Mouse (Mus musculus): ENCODE data around the gene Pfdn2.

The Pfdn2 gene

DNA sequence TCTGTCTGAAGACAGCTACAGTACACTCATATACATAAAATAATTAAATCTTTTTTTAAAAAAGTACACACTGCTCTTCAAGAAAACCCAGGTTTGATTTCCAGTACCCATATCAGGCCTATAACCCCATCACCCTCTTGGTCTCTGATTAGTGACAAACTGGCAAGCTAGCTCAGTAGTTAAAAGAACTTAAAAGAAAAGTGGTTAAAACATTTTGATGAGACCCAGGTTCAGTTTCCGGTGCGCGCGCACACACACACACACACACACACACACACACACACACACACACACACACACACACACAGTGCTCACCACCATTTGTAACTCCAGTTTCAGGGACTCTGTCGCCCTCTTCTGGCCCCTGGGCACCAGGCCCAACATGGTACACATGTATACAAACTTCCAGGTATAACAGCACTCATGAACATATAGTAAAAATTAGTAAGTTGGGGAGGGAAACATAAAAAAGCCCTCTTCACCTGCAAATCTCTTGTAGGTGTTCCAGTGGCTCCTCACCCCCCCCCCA, 10.4 kb downstream of the Pfdn2 start:
- DNase-seq (ENCODE audit: low spot score): no peak

DNA sequence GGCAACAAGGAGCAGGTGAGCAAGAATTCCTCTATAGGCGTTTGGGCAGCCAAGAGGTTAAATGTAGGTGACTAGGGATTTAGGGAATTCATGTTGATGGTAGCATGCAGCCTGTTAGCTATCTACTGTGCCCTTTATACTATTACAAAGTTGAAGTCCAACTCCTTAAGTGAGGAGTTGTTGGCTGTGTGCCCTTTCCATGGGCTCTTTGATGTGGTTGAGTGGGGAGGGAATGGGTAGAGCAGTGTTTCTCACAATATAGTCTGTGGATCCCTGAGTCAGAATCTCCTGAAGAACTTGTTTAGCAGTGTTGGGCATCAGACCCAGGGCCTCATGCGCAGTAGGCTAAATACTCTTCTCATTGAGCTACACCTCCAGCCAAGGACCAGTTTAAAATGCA, 11.3 kb downstream of the Pfdn2 start:
- DNase-seq (ENCODE audit: low spot score): no peak

GRCm38 (mm10) chr1:171358421-171358820, 13.0 kb downstream of the Pfdn2 start:
- DNase-seq (ENCODE audit: low spot score): no peak

DNA sequence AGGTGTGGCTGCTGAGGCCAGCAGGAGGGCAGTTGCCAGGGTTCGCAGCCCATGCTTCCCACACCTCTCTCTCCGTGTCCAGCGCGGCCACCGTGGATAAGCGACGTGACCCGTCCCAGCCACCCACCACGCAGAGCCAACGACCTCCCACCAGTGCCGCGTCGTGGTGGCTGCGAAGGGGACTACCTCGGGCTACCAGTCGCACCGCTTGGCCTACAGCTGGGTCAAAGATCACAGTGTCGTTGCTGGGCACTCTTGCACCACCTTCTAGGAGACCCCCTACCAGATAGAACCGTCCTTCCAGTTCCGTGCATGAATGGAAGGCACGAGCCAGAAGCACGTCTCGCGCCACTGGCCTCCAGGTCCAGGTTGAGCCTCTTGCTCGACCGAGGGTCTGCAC, 14.8 kb downstream of the Pfdn2 start:
- no peak for DNase-seq (ENCODE audit: low spot score)

DNA sequence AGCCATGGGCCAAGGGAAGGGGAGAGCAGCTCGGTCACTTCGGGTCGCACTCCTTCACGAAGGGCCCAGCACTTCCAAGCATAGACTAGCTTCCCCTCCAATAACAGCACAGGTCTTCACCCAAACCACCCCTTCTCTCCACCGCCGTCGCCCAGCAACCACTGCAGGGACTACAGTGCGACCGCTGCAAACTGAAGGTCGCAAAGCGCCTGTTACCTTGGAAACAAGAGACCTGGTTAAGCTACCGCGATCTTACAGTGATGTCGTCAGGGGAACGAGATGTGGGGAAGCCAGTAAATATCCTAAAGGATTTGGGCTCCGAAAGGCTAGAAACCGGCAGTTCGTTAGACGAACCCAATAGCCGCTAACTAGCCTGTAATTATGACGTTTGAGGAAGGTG, 15.2 kb downstream of the Pfdn2 start, which contains the start of gene Klhdc9:
Klhdc9 (minus strand) TSS at position 143 of the 400 bp plus-strand sequence.
- peak; percentile 83 for DNase-seq (ENCODE audit: low spot score)

GRCm38 (mm10) chr1:171361106-171362103, 15.9 kb downstream of the Pfdn2 start:
- peak; percentile 50 for DNase-seq (ENCODE audit: low spot score)

DNA sequence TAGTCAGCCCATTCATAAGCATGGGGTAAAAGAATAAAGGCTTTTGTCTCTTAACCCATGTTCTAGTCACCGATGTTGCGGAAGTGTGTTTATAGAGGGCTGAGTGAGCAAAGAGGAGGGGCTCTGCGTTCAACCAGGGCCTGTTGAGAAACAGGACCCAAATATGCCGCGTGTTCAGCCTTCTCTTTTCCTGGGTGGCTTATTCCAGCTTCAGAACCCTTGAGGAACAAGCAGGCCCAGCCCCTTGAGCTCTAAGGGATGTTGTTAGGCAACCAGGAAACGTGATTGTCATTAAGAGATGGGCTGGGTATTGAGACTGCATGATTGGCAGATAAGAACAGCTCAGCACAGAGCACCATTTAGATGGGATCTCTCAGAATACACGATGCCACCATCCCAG, 20.5 kb downstream of the Pfdn2 start:
- DNase-seq (ENCODE audit: low spot score): no peak

- DNase-seq (ENCODE audit: low spot score): peak; percentile 62
Observed at GRCm38 (mm10) chr1:171369845-171370556, 24.5 kb downstream of the Pfdn2 start, which contains the start of gene Nectin4. TSS of gene Nectin4 (plus strand) at chr1:171370099.

GRCm38 (mm10) chr1:171372880-171373279, 27.4 kb downstream of the Pfdn2 start:
- no peak for DNase-seq (ENCODE audit: low spot score)

DNA sequence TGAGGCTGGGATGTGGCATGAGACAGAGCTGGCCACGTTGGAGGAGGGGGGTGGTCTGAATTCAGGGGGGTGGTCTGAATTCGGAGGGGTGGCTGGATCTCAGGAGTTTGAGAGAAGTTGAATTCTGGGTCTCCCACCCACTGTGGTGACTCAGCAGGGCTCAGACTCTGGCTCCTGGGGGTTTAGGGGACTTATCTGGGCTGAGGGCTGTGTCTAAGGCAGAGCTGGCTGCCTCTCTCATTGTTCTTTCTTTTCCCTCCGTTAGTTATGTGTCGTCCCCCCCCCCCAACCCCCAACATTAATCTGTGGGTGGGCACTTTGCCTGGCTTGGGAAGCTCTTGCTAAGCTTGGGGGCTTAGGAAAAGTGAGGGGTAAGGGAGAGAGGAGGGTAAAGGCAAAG, 28.5 kb downstream of the Pfdn2 start:
- no peak for DNase-seq (ENCODE audit: low spot score)

DNA sequence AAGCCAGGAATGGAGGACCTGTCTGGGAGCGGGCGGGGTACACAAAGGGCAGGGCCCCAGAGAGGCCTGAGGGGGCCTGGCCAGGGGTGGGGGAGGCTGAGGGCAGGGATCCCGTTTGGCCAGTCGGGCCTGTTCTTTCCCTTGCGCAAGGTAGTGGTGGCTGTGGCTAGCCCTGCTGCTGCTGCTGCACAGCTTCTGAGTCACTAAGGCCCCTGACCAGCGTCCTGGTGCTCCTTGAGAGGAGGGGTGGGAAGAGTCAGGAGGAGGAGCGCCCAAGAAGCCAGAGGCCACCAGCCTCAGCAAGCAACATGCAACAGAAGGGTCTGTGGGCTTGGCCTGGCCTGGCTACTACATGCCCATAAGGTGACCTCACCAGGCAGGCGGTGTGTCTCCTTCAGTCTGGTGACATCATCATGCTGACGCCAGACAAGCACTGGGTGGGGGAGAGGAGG, 30.2 kb downstream of the Pfdn2 start:
- peak; percentile 82 for DNase-seq (ENCODE audit: low spot score)

- DNase-seq (ENCODE audit: low spot score): no peak
Observed at GRCm38 (mm10) chr1:171378298-171378697, 32.8 kb downstream of the Pfdn2 start.

- DNase-seq (ENCODE audit: low spot score): peak; percentile 67
Observed at GRCm38 (mm10) chr1:171379935-171380599, 34.6 kb downstream of the Pfdn2 start.

DNA sequence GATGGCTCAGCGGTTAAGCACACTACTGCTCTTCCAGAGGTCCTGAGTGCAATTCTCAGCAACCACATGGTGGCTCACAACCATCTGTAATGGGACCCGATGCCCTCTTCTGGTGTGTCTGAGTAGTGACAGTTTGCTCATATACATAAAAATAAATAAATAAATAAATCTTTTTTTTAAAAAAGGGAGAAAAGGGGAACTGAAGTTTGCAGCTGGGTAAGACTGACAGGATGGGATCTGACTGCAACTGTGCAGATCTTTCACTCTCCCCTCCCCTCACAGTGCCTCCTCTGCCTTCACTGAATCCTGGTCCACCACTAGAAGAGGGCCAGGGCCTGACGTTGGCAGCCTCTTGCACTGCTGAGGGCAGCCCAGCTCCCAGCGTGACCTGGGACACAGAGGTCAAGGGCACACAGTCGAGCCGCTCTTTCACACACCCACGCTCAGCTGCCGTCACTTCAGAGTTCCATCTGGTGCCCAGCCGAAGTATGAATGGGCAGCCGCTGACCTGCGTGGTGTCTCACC, 36.7 kb downstream of the Pfdn2 start:
- DNase-seq (ENCODE audit: low spot score): no peak

GRCm38 (mm10) chr1:171384361-171384760, 38.9 kb downstream of the Pfdn2 start:
- DNase-seq (ENCODE audit: low spot score): peak; percentile 74

- no peak for DNase-seq (ENCODE audit: low spot score)
Observed at GRCm38 (mm10) chr1:171385171-171385570, 39.7 kb downstream of the Pfdn2 start.

DNA sequence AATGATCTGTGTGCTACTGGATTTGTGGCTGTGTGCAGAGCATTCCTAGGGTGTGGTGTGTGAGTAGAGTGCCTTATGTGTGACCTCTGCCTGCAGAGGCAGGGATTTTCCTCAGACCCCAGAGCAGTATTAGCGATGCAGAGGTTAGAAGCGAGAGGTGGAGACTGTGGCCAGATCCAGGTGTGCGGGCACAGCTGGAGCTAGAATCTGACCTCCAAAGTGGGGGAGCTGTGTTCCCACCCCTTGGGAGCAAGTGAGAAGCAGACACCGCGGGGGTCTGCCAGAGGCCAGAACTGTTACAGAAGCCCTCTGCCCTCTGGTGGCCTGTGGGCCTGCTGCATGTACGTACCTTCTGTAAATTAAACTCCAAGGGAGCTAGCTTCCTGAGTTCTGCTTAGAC, 41.6 kb downstream of the Pfdn2 start:
- no peak for DNase-seq (ENCODE audit: low spot score)

DNA sequence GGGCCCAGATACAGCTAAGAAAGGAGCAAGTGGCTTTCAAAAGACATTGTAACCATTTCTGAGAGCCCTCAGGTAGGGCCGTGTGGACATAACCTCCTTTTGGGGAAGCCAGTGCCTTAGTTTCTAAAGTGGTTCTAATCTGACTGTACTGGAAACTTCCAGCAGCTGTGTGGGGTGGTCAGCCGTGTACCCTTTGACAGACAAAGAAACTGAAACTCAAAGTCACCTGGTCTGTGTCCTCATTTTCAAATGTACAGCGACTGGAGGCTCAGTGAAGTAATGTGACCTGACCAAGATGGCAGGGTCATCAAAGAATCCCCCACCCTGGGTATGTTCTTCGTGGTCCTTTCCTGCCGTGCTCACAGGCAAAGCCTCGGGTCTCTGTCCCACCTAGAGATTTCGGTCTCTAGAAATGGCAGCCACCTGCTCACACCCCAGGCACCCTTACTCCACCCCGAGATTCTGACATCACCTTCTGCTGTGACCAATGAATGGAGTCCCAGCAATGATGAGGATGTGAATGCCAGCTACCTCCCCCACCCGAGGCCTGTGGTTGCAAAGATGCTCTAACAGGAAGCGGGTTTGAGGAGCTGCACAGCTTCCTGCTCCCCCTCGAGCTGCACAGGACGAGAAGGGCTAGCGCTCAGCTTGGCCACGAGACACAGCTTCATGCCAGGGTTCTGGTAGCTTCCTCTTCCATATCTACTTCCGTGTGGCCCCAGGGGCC, 43.1 kb downstream of the Pfdn2 start, which contains the start of gene Arhgap30:
Arhgap30 (plus strand) TSS at position 579 of the 727 bp plus-strand sequence.
- DNase-seq (ENCODE audit: low spot score): no peak

GRCm38 (mm10) chr1:171390101-171390500, 44.6 kb downstream of the Pfdn2 start:
- DNase-seq (ENCODE audit: low spot score): no peak

GRCm38 (mm10) chr1:171401821-171402220, 56.4 kb downstream of the Pfdn2 start:
- DNase-seq (ENCODE audit: low spot score): no peak

DNA sequence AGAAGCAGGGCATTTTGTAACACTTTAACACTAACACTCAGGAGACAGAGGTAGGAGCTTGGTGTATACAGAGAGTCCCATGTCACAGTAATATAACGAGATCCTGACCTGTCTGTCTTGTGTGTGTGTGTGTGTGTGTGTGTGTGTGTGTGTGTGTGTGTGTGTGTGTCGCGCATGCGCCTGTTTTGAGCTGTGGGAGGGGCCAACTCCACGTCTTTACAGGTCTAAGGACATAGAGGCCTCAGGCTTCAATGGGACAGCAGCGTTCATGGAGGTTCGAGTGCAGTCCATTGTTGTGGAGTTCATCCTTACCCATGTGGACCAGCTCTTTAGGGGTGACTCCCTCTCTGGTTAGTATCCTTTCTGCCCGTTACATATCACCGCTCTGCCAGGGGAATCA, 57.5 kb downstream of the Pfdn2 start:
- no peak for DNase-seq (ENCODE audit: low spot score)

Data from urinary bladder, postnatal 25 days (tissue).